Mouse (Mus musculus): ENCODE data around the gene Csnk1g2.

Csnk1g2 gene

GRCm38 (mm10) chr10:80665459-80665858 lies 42.8 kb downstream of the Csnk1g2 start:
- DNase-seq = peak; percentile 46

- peak; percentile 44 for DNase-seq
Observed at GRCm38 (mm10) chr10:80665981-80666733, 43.5 kb downstream of the Csnk1g2 start.

- no peak for DNase-seq
Observed at GRCm38 (mm10) chr10:80666837-80667412, 44.3 kb downstream of the Csnk1g2 start.

GRCm38 (mm10) chr10:80668614-80669013 lies 46.0 kb downstream of the Csnk1g2 start:
- DNase-seq = peak; percentile 48

GRCm38 (mm10) chr10:80669018-80669417 lies 46.4 kb downstream of the Csnk1g2 start:
- no peak for DNase-seq

GRCm38 (mm10) chr10:80669737-80670485 lies 47.3 kb downstream of the Csnk1g2 start:
- DNase-seq = peak; percentile 96

GRCm38 (mm10) chr10:80670531-80670930 lies 47.9 kb downstream of the Csnk1g2 start:
- DNase-seq = no peak

GRCm38 (mm10) chr10:80671251-80671650 lies 48.6 kb downstream of the Csnk1g2 start:
- DNase-seq = no peak

- DNase-seq = no peak
Observed at GRCm38 (mm10) chr10:80671936-80672690, 49.5 kb downstream of the Csnk1g2 start.

GRCm38 (mm10) chr10:80673690-80674089 lies 51.1 kb downstream of the Csnk1g2 start:
- no peak for DNase-seq

- DNase-seq = peak; percentile 69
Observed at GRCm38 (mm10) chr10:80674161-80674711, 51.6 kb downstream of the Csnk1g2 start.

- no peak for DNase-seq
Observed at GRCm38 (mm10) chr10:80674851-80675404, 52.3 kb downstream of the Csnk1g2 start.

GRCm38 (mm10) chr10:80675405-80676197 lies 53.0 kb downstream of the Csnk1g2 start:
- no peak for DNase-seq

- peak; percentile 100 for DNase-seq
Observed at GRCm38 (mm10) chr10:80676198-80676928, 53.7 kb downstream of the Csnk1g2 start.

GRCm38 (mm10) chr10:80677128-80677875 lies 54.7 kb downstream of the Csnk1g2 start:
- DNase-seq = no peak

- peak; percentile 98 for DNase-seq
Observed at GRCm38 (mm10) chr10:80677942-80678436, 55.4 kb downstream of the Csnk1g2 start, which contains the start of gene Mknk2. TSS of gene Mknk2 (minus strand) at chr10:80678112.

- DNase-seq = peak; percentile 77
Observed at GRCm38 (mm10) chr10:80678601-80679377, 56.2 kb downstream of the Csnk1g2 start.

- DNase-seq = no peak
Observed at GRCm38 (mm10) chr10:80679556-80680259, 57.1 kb downstream of the Csnk1g2 start.

All from kidney, postnatal 14 days (tissue).